Comparison of ENCODE assay signal across 11 mouse cellular contexts in genomic region chr7:96147436-96147835, GRCm38 (mm10). TPM values are rescaled to one million over a fixed set of nuclear protein-coding genes. Genes with fewer than 3 reads are reported as not detected.
DNase-seq lines count a peak whose midpoint lies in the region; ATAC-seq lines count a peak whose summit lies in the region.
"Had no signal": no experiment of that assay in that cellular context is flagged by ENCODE, and none has a peak within 500 bp of the region (broad histone marks: within the 10 kb centered on the region; RNA-seq: fewer than 3 reads in every experiment).

No protein-coding gene starts in this region.

- peak; percentile 93 for DNase-seq in heart, adult 11 months
- no peak for DNase-seq in heart, embryonic 10.5 days (ENCODE audit: low spot score)
- peak; percentile 43 for DNase-seq in NIH3T3 (ENCODE audit: low read depth)
- no peak for DNase-seq in Muller cell, postnatal 12 days (ENCODE audit: inconsistent ontology term)
- DNase-seq in retina, postnatal 1 day: no peak
- DNase-seq: liver; lung, postnatal 4 days had no signal

- H3K4me1 ChIP-seq in heart, embryonic 10.5 days: peaks cover 10% of the 10 kb centered on the region
- H3K4me1 ChIP-seq in heart, embryonic 12.5 days (replicated peaks): peaks cover 21% of the 10 kb centered on the region
- 0 out of 2 replicates have a peak, but pooled peaks cover 2% of the 10 kb centered on the region for H3K4me1 ChIP-seq in limb, embryonic 13.5 days
- H3K4me1 ChIP-seq: embryonic facial prominence, embryonic 12.5 days had no signal

- peaks cover 4% of the 10 kb centered on the region; the same call in 1 of the 2 replicates for H3K27me3 ChIP-seq in heart, embryonic 10.5 days (ENCODE audit: insufficient read depth, poor library complexity, severe bottlenecking)
- H3K27me3 ChIP-seq in heart, embryonic 12.5 days (replicated peaks): no peaks in the 10 kb centered on the region
- H3K27me3 ChIP-seq in limb, embryonic 13.5 days: no peaks in the 10 kb centered on the region
- H3K27me3 ChIP-seq: embryonic facial prominence, embryonic 12.5 days had no signal

- no peak overlapping the region for H3K4me3 ChIP-seq in heart, embryonic 10.5 days
- H3K4me3 ChIP-seq in heart, embryonic 12.5 days: no peak overlapping the region
- no peak overlapping the region for H3K4me3 ChIP-seq in limb, embryonic 13.5 days
- H3K4me3 ChIP-seq: embryonic facial prominence, embryonic 12.5 days; myocyte had no signal

- no peaks in the 10 kb centered on the region for H3K9me3 ChIP-seq in heart, embryonic 10.5 days
- H3K9me3 ChIP-seq in heart, embryonic 12.5 days (replicated peaks): no peaks in the 10 kb centered on the region
- no peaks in the 10 kb centered on the region for H3K9me3 ChIP-seq in limb, embryonic 13.5 days
- H3K9me3 ChIP-seq: embryonic facial prominence, embryonic 12.5 days had no signal

- no peak overlapping the region for H3K9ac ChIP-seq in heart, embryonic 12.5 days
- no peak overlapping the region for H3K9ac ChIP-seq in limb, embryonic 13.5 days
- H3K9ac ChIP-seq: embryonic facial prominence, embryonic 12.5 days had no signal

- no peak overlapping the region for H3K4me2 ChIP-seq in heart, embryonic 12.5 days
- no peak overlapping the region for H3K4me2 ChIP-seq in limb, embryonic 13.5 days (replicated peaks)
- H3K4me2 ChIP-seq: embryonic facial prominence, embryonic 12.5 days had no signal

- no peak overlapping the region for H3K27ac ChIP-seq in heart, embryonic 10.5 days
- H3K27ac ChIP-seq in heart, embryonic 12.5 days (ENCODE audit: poor library complexity, severe bottlenecking): 0 out of 2 replicates have a peak overlapping the region, but pooled peaks have one; percentile 16
- no peak overlapping the region for H3K27ac ChIP-seq in limb, embryonic 13.5 days
- H3K27ac ChIP-seq: embryonic facial prominence, embryonic 12.5 days had no signal

- no peaks in the 10 kb centered on the region for H3K36me3 ChIP-seq in heart, embryonic 10.5 days
- no peaks in the 10 kb centered on the region for H3K36me3 ChIP-seq in heart, embryonic 12.5 days
- H3K36me3 ChIP-seq in limb, embryonic 13.5 days: no peaks in the 10 kb centered on the region
- H3K36me3 ChIP-seq: embryonic facial prominence, embryonic 12.5 days had no signal

- WGBS in heart, embryonic 10.5 days: 59% methylated on average over 4 of the region's 4 CpGs
- 51% methylated on average over 4 of the region's 4 CpGs for WGBS in heart, embryonic 12.5 days
- WGBS in limb, embryonic 13.5 days: 41% methylated on average over 4 of the region's 4 CpGs

- ATAC-seq in heart, embryonic 12.5 days (ENCODE audit: insufficient number of reproducible peaks, low FRiP score): peak; percentile 24; the same call in 1 of the 2 replicates
- peak; percentile 48; the same call in 1 of the 2 replicates for ATAC-seq in limb, embryonic 13.5 days (ENCODE audit: low FRiP score, low read depth)

RNA-seq across cellular contexts. Expression of gene Tenm4, which starts 23.6 kb away (rescaled TPM):
- polyA plus RNA-seq in heart, embryonic 10.5 days (2016; fragmentation: Nextera tagmentation; extraction: Ambion mirVana): 7.6 and 16.8 TPM in 2 replicates
- polyA plus RNA-seq in heart, embryonic 12.5 days (2016; fragmentation: Nextera tagmentation; extraction: Ambion mirVana): 9.9 and 10.2 TPM in 2 replicates
- 44.4 and 49.9 TPM in 2 replicates for polyA plus RNA-seq in limb, embryonic 13.5 days (2015; fragmentation: Nextera tagmentation; extraction: Ambion mirVana)

Comparison
In these comparisons a context has a peak if more than half of its experiments do, and no peak if none do; other contexts are left out.
1. DNase-seq: peak in heart, adult 11 months (single experiment) and NIH3T3 (single experiment); none in heart, embryonic 10.5 days (single experiment), Muller cell, postnatal 12 days (single experiment) and retina, postnatal 1 day (single experiment).